ENCODE assay signal across 8 mouse cellular contexts in the genomic region with DNA sequence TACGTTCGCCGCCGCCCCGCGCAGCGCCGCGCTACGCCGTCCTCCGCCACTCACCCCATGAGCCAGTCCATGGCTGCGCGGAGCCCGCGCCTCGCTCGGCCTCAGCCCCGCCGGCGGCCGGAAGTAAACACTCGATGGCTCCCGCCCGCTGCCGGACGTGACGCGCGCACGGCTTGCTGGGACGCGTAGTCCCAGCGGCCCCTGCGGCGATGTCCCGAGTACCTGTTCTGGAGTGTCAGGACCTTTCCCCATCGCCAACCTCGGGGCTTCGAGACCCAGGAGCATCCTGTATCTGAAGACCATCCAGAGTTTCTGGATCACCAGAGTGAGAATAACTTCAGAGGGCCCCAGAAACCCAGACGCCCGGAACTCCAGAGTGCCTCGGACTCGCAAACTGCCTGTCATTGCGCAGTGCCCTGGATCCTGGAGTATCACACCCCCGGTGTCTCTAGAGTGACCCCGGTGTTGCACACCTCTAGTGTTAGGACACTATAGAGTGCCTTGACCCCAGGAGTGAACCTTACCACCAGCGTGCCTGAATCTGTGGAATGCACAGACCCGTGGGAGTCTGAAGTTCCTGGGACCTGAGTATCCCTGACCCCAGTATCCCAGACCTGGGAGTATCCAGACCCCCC. TPM values are rescaled to one million over a fixed set of nuclear protein-coding genes. Genes with fewer than 3 reads are reported as not detected.
DNase-seq lines count a peak whose midpoint lies in the region; TF ChIP-seq lines count a peak whose summit lies in the region.

Gene Mob2 (minus strand): TSS at position 135 of the 635 bp plus-strand sequence.

- intact Hi-C loops in left cerebral cortex, adult 2 months (cut with DNase I): loop anchor here (5.0 kb wide), 1 partner anchor 36 kb away; the partner anchor contains the start of gene Dusp8

- WGBS in macrophage (ENCODE audit: missing documents): 1% methylated on average over 47 of the region's 49 CpGs

- no peak; the same call in 1 of the 2 replicates for TF ChIP-seq CTCF in left cerebral cortex, adult 2 months (IDR thresholded peaks at IDR 0.05)

- peak within 1 kb of the TSS; percentile 77 for H3K4me3 ChIP-seq in left cerebral cortex, adult 2 months
- peak within 1 kb of the TSS; percentile 75 for H3K4me3 ChIP-seq in macrophage (ENCODE audit: inconsistent target)

- peak; percentile 75 for DNase-seq in adipocyte (ENCODE audit: low spot score)
- DNase-seq in embryo, embryonic 10 days (ENCODE audit: low spot score): peak; percentile 96
- peak; percentile 92 for DNase-seq in gastrocnemius, postnatal 10 days
- DNase-seq in hindlimb bud, embryonic 11.5 days (ENCODE audit: extremely low spot score, low read depth, low spot score): peak; percentile 33
- peak; percentile 89 to 93 for DNase-seq in left cerebral cortex, adult 2 months (ENCODE audit: extremely low spot score in 1 of 2, low spot score in 2 of 2)
- peak; percentile 82 for DNase-seq in retina, postnatal 7 days (ENCODE audit: low read depth, low spot score)
- peak; percentile 84 to 87 for DNase-seq in urinary bladder, adult 18-20 months (ENCODE audit: low spot score in 2 of 2)

- peak within 1 kb of the TSS; percentile 92 for H3K27ac ChIP-seq in left cerebral cortex, adult 2 months
- peak within 1 kb of the TSS; percentile 51 for H3K27ac ChIP-seq in macrophage

- H3K36me3 ChIP-seq in macrophage (ENCODE audit: inconsistent target): no peaks in the 10 kb centered on the region

- peaks cover 45% of the 10 kb centered on the region for H3K79me2 ChIP-seq in macrophage (ENCODE audit: inconsistent target)

RNA-seq across cellular contexts. Expression of gene Mob2, which starts in this region (rescaled TPM):
- 10 to 100 TPM; 30.1 to 36.7 TPM for total RNA-seq in gastrocnemius, postnatal 10 days (2021)
- 10 to 100 TPM; 37.6 to 38.7 TPM for total RNA-seq in left cerebral cortex, adult 2 months (2021)
- total RNA-seq in macrophage (2018; cell fraction: chromatin; rRNA removed): 100 to 1,000 TPM in 3 of 26 experiments, 10 to 100 TPM in 23; 32.1 to 115 (median 59.3) TPM
- 10 to 100 TPM; 23.9 to 57.1 (median 32.9) TPM for total RNA-seq in macrophage (2018; cell fraction: cytosol; rRNA removed)
- 10 to 100 TPM; 26.5 to 77.7 (median 43.5) TPM for total RNA-seq in macrophage (2018; cell fraction: nucleus; rRNA removed)
- polyA plus RNA-seq in macrophage (2018): 22.8 to 35.4 TPM (median 31.3 TPM) in 3 replicates

Comparison
In these comparisons a context has a peak if more than half of its experiments do, and no peak if none do; other contexts are left out.
1. Peak in every context shown above with its lines: DNase-seq, H3K4me3 ChIP-seq and H3K27ac ChIP-seq.
2. DNase-seq: peak in every context shown above with its lines; median percentile 96 in embryo, embryonic 10 days; 92 in gastrocnemius, postnatal 10 days; 91 in left cerebral cortex, adult 2 months; 86 in urinary bladder, adult 18-20 months; 82 in retina, postnatal 7 days; 75 in adipocyte; 33 in hindlimb bud, embryonic 11.5 days.